Mouse (Mus musculus): Measurements from ENCODE around the gene Rab3ip. TPM values are rescaled to one million over a fixed set of nuclear protein-coding genes. Genes with fewer than 3 reads are reported as not detected.

Rab3ip gene
- total and polyA plus RNA-seq, 2 experiments from 2014 or later = 78.4 to 98.2 TPM

- no peak overlapping the region for H3K4me3 ChIP-seq (ENCODE audit: low read depth, low read length)
- DNase-seq (ENCODE audit: low spot score) (no peak), ATAC-seq (ENCODE audit: insufficient read depth, low read depth) (no peak)
- H3K36me3 ChIP-seq (replicated peaks; ENCODE audit: control insufficient read depth, insufficient read depth, low read length) = peaks cover 86% of the 10 kb centered on the region
- no peak overlapping the region for H3K27ac ChIP-seq (ENCODE audit: low read depth)
- no peaks in the 10 kb centered on the region for H3K4me1 ChIP-seq (ENCODE audit: control insufficient read depth, insufficient read depth)
- no peaks in the 10 kb centered on the region for H3K9me3 ChIP-seq (replicated peaks; ENCODE audit: control insufficient read depth, low read length)
- no peaks in the 10 kb centered on the region for H3K27me3 ChIP-seq (ENCODE audit: control insufficient read depth, insufficient read depth, low read length)
- H3K4me2 ChIP-seq (ENCODE audit: low read depth, low read length) = no peak overlapping the region
- no peak for TF ChIP-seq CTCF (IDR thresholded peaks at IDR 0.05; ENCODE audit: low read depth)
- no peak for TF ChIP-seq EP300 (IDR thresholded peaks at IDR 0.05; ENCODE audit: low read depth)
- no peak overlapping the region for H3K9ac ChIP-seq (replicated peaks; ENCODE audit: low read depth, low read length)
- WGBS = 92% methylated on average over 9 of the region's 9 CpGs
Observed at GRCm38 (mm10) chr10:116912850-116913249, 37.7 kb downstream of the Rab3ip start.

- Histone ChIP-seq H3K27me3 (ENCODE audit: control insufficient read depth, insufficient read depth, low read length) (no peaks in the 10 kb centered on the region), H3K4me2 (ENCODE audit: low read depth, low read length) (no peak overlapping the region), H3K36me3 (replicated peaks; ENCODE audit: control insufficient read depth, insufficient read depth, low read length) (peaks cover 89% of the 10 kb centered on the region), H3K9me3 (replicated peaks; ENCODE audit: control insufficient read depth, low read length) (no peaks in the 10 kb centered on the region), H3K27ac (ENCODE audit: low read depth) (peak overlapping the region; percentile 11; the same call in 1 of the 2 replicates), H3K4me3 (ENCODE audit: low read depth, low read length) (no peak overlapping the region), H3K4me1 (ENCODE audit: control insufficient read depth, insufficient read depth) (no peaks in the 10 kb centered on the region), H3K9ac (replicated peaks; ENCODE audit: low read depth, low read length) (no peak overlapping the region)
- DNase-seq (ENCODE audit: low spot score) (no peak), ATAC-seq (ENCODE audit: insufficient read depth, low read depth) (peak; percentile 65)
- TF ChIP-seq EP300 (IDR thresholded peaks at IDR 0.05; ENCODE audit: low read depth) (no peak), CTCF (IDR thresholded peaks at IDR 0.05; ENCODE audit: low read depth) (no peak)
- WGBS = 37% methylated on average over 15 of the region's 15 CpGs
Observed at GRCm38 (mm10) chr10:116908901-116909642, 41.5 kb downstream of the Rab3ip start.

- Histone ChIP-seq H3K4me2 (ENCODE audit: low read depth, low read length) (no peak overlapping the region), H3K4me3 (ENCODE audit: low read depth, low read length) (no peak overlapping the region), H3K4me1 (ENCODE audit: control insufficient read depth, insufficient read depth) (no peaks in the 10 kb centered on the region), H3K9ac (replicated peaks; ENCODE audit: low read depth, low read length) (no peak overlapping the region), H3K36me3 (replicated peaks; ENCODE audit: control insufficient read depth, insufficient read depth, low read length) (peaks cover 68% of the 10 kb centered on the region), H3K9me3 (replicated peaks; ENCODE audit: control insufficient read depth, low read length) (no peaks in the 10 kb centered on the region), H3K27ac (ENCODE audit: low read depth) (no peak overlapping the region), H3K27me3 (ENCODE audit: control insufficient read depth, insufficient read depth, low read length) (no peaks in the 10 kb centered on the region)
- 92% methylated on average over 9 of the region's 9 CpGs for WGBS
- TF ChIP-seq EP300 (IDR thresholded peaks at IDR 0.05; ENCODE audit: low read depth) = no peak
- TF ChIP-seq CTCF (IDR thresholded peaks at IDR 0.05; ENCODE audit: low read depth) = no peak
- no peak for ATAC-seq (ENCODE audit: insufficient read depth, low read depth)
- DNase-seq (ENCODE audit: low spot score) = no peak
Observed at GRCm38 (mm10) chr10:116906794-116907193, 43.8 kb downstream of the Rab3ip start.

GRCm38 (mm10) chr10:116904503-116904908, 46.1 kb downstream of the Rab3ip start:
- Histone ChIP-seq H3K4me2 (ENCODE audit: low read depth, low read length) (no peak overlapping the region), H3K4me1 (ENCODE audit: control insufficient read depth, insufficient read depth) (no peaks in the 10 kb centered on the region), H3K36me3 (replicated peaks; ENCODE audit: control insufficient read depth, insufficient read depth, low read length) (peaks cover 45% of the 10 kb centered on the region), H3K4me3 (ENCODE audit: low read depth, low read length) (no peak overlapping the region), H3K27ac (ENCODE audit: low read depth) (no peak overlapping the region), H3K27me3 (ENCODE audit: control insufficient read depth, insufficient read depth, low read length) (no peaks in the 10 kb centered on the region), H3K9ac (replicated peaks; ENCODE audit: low read depth, low read length) (no peak overlapping the region), H3K9me3 (replicated peaks; ENCODE audit: control insufficient read depth, low read length) (no peaks in the 10 kb centered on the region)
- DNase-seq (ENCODE audit: low spot score) (no peak), ATAC-seq (ENCODE audit: insufficient read depth, low read depth) (no peak)
- TF ChIP-seq CTCF (IDR thresholded peaks at IDR 0.05; ENCODE audit: low read depth) (no peak), EP300 (IDR thresholded peaks at IDR 0.05; ENCODE audit: low read depth) (no peak)
- WGBS = 80% methylated on average over 10 of the region's 10 CpGs

- no peak within 1 kb of the TSS for H3K9ac ChIP-seq (replicated peaks; ENCODE audit: low read depth, low read length)
- H3K36me3 ChIP-seq (replicated peaks; ENCODE audit: control insufficient read depth, insufficient read depth, low read length) = no peaks in the 10 kb centered on the region
- no peak within 1 kb of the TSS for H3K4me3 ChIP-seq (ENCODE audit: low read depth, low read length)
- DNase-seq (ENCODE audit: low spot score) = no peak
- WGBS = 66% methylated on average over 17 of the region's 17 CpGs
- no peak for TF ChIP-seq EP300 (IDR thresholded peaks at IDR 0.05; ENCODE audit: low read depth)
- no peak for TF ChIP-seq CTCF (IDR thresholded peaks at IDR 0.05; ENCODE audit: low read depth)
- no peak within 1 kb of the TSS for H3K27ac ChIP-seq (ENCODE audit: low read depth)
- no peaks in the 10 kb centered on the region for H3K9me3 ChIP-seq (replicated peaks; ENCODE audit: control insufficient read depth, low read length)
- no peaks in the 10 kb centered on the region for H3K4me1 ChIP-seq (ENCODE audit: control insufficient read depth, insufficient read depth)
- H3K4me2 ChIP-seq (ENCODE audit: low read depth, low read length) = no peak within 1 kb of the TSS; the same call in 1 of the 2 replicates
- no peak for ATAC-seq (ENCODE audit: insufficient read depth, low read depth)
- no peaks in the 10 kb centered on the region for H3K27me3 ChIP-seq (ENCODE audit: control insufficient read depth, insufficient read depth, low read length)
Observed at GRCm38 (mm10) chr10:116896336-116897177, 54.0 kb downstream of the Rab3ip start, which contains the start of gene Myrfl. Gene Myrfl, minus strand, starts transcription at chr10:116896919.
